Mouse (Mus musculus) induced T-regulatory cell, adult 2 months (primary cell): ENCODE measurements around the gene Hdac4.

Source experiments
- DNase-seq: peaks from one replicate; pipeline ENCODE4 v3.0.0-alpha.2; 2012; ENCODE audit warnings: low read depth

Gene Hdac4

GRCm38 (mm10) chr1:92130470-92131100 lies 64.9 kb downstream of the Hdac4 start:
- no peak for DNase-seq

DNA sequence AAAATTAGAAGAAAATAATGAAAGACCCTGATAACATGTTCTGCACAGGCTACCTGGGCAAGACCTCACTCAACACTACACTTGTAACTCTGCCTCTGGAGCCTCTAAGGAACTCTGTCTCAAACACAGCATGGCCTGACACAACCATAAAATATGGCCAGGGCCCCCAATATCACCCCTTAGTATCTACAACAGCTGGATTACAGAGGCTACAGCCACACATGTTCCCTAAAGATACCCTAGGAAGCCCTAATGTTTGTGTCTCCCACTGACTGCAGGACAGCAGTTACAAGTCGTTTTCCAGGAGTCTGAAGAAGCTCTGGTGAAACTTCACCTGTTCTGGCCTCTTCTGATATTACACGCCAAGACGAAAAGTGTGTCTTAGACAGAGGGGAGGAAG lies 65.7 kb downstream of the Hdac4 start:
- DNase-seq: no peak

DNA sequence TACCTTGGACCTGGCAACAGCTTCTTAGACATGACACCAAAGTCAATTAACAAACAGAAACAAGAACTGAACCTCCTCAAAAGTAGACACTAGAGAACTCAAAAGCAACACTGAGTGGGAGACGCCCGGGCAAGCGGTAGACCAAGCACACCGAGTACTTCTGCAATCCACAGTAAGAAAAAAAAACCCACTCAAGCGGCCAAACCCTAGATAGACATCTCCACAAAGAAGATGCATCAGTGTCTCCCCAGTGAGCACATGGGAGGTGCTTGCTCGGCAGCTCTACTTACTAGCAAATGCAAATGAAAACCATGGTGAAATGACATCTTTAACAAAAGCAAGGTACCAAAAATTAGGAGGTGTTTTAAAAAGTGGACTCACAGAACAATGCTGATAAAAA lies 67.7 kb downstream of the Hdac4 start:
- no peak for DNase-seq

- no peak for DNase-seq
Measured at GRCm38 (mm10) chr1:92127366-92127765, 68.1 kb downstream of the Hdac4 start.

DNA sequence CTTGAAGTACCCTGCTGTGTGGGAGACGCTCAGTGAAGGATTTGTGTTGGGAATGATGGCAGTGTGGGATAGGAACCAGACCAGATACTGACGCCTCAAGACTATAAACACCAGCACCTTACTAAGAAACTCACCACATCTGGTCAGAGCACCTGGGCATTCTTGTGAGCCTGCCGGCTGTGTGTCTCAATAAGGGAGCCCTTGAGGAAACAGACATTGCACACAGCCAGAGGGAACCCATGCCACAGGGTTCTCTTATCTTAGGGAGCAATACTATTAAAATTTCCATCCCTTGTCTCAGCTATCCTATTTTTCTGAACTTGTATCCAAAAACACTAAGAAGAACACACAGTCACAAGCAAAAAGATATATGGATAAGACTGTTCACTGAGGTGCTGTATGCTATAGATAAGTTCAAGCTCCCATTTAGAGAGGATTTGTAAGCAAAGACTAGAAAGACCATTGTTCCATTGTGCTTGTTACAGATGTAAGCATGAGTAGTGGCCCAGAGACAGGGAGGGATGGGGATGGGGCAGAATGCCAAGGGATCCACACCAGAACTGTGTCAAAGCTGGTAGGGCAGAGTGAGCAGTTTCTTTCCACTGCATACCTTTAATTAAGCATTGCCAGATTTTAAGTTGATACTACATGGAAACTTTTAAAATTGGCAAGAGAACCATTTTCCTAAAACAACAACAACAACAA lies 70.8 kb downstream of the Hdac4 start:
- DNase-seq: no peak

GRCm38 (mm10) chr1:92119303-92119702 lies 76.2 kb downstream of the Hdac4 start:
- DNase-seq: peak; percentile 81

- DNase-seq: no peak
Measured at GRCm38 (mm10) chr1:92117597-92117996, 77.9 kb downstream of the Hdac4 start.

GRCm38 (mm10) chr1:92116169-92116568 lies 79.3 kb downstream of the Hdac4 start:
- DNase-seq: no peak

GRCm38 (mm10) chr1:92114091-92114490 lies 81.4 kb downstream of the Hdac4 start:
- no peak for DNase-seq

DNA sequence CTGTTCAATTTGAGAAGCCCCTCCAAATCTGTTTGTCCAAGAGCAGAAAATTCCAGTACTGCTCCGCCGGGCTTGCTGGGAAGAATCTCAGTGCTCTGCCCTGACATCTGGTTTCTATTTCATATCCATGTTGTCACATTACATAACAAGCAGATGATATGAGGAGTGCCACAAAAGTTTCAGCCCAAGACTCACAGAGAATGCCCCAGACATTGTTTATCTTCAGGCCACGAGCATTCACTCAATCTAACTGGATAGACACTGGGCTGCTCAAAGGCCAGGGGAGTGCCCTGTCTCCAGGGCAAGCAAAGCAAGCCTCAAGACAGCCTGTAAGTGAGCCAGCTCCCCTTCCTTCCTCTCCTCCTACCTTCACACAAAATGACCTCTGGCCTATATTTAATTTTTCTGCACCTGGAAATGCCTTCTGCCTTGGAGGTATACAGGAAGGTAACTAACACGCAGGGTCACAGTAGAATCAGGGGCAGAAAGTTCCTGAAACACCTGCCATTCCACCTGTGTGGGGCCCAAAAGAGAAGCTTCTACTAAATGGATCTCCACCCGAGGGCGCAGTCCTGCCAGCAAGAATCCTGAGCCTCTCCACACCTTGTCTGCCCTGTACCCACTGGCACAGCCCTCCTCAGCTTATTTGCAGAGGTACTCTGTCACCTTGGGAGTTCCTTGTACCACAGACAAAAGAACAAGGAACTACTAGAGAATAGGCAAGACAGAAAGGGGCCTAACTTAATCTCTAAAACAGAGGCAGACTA lies 82.1 kb downstream of the Hdac4 start:
- no peak for DNase-seq

DNA sequence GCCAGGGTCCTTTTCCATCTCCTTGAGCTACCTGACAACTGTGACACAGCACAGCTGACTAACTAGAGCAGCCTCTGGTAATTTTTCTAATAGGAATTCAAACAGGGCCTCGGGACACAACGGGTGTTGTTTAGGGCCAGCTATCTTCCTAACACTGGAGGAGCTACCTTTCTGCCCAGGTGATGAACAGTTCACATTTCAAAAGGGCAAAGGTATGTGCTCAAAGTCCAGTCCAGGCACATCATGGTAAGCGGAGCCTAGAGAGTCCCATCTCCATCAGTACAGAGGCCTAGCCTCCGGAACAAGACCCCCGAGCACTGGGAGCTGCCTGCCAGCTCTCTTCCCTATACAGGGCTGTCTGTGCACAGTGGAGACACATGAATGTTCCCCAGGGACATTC lies 82.9 kb downstream of the Hdac4 start:
- DNase-seq: no peak

GRCm38 (mm10) chr1:92111551-92111950 lies 83.9 kb downstream of the Hdac4 start:
- no peak for DNase-seq

GRCm38 (mm10) chr1:92111026-92111425 lies 84.5 kb downstream of the Hdac4 start:
- no peak for DNase-seq

DNA sequence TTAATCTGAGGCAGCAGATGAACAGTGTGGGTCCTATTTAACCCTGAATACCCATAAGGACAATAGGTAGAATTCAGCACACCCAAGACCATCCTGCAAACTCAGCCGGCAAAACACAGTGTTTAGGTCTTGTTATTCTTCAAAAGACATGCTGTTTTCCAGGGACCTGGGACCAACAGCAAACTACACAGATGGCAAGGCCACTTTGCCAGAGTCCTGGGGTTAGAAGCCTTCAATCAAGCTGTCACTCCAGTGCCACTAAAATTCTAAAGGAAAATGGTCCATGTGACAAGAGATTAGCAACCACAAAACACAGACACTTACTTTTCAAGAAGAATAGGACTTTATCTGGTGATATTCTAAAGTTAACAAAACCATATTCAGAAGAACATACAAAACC lies 86.3 kb downstream of the Hdac4 start:
- DNase-seq: no peak

DNA sequence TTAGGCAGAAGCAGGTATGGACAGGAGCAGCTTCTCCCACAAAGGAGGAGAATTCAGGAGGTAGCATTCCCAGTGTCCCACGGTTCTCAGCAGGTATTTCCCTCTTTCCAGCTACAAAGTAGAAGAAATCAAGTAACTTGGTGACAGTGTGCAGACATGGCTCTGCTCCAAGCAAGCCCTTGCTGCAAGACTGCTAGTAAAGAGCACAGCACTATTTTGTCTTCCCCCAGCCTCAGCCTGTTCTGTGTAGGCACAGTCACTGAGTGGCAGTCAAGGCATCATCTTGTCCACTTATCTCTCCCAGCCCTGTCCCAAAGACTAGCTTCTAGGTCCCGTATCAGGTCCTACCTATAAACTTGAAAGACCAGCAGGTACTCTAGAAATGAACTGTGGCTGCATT lies 86.9 kb downstream of the Hdac4 start:
- DNase-seq: no peak

- no peak for DNase-seq
Measured at GRCm38 (mm10) chr1:92107996-92108395, 87.5 kb downstream of the Hdac4 start.

- DNase-seq: no peak
Measured at GRCm38 (mm10) chr1:92107521-92107920, 88.0 kb downstream of the Hdac4 start.

GRCm38 (mm10) chr1:92106486-92107160 lies 88.9 kb downstream of the Hdac4 start:
- DNase-seq: no peak

GRCm38 (mm10) chr1:92104718-92105117 lies 90.8 kb downstream of the Hdac4 start:
- peak; percentile 36 for DNase-seq

- DNase-seq: no peak
Measured at GRCm38 (mm10) chr1:92103971-92104370, 91.5 kb downstream of the Hdac4 start.

- peak; percentile 64 for DNase-seq
Measured at GRCm38 (mm10) chr1:92103377-92103776, 92.1 kb downstream of the Hdac4 start.

DNA sequence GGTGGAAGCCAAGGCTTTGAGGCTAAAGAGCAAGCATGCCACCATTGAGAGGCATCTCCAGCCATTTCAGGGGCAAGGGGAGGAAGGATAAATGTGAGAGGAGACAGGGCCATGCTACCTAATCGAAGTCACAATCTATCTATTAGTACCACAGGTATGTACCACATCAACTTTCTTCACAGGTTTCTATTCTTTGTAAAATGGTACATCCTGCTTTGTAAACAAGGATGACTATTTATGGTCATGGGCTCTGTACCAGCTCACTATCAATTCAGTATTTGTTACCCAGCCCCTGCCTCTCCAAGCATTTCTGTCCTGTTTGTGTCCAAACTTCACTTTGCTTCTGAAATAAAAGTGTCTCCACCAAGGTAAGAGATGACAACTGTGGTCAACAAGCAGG lies 92.7 kb downstream of the Hdac4 start:
- peak; percentile 61 for DNase-seq
